Mouse (Mus musculus) cerebellum, adult 2 months (tissue): Measurements from ENCODE around the gene Tmem186. TPM values are rescaled to one million over a fixed set of nuclear protein-coding genes. Genes with fewer than 3 reads are reported as not detected.

Source experiments
- DNase-seq, 2 experiments: peaks; one replicate each; pipeline ENCODE4 v3.0.0; 2021
- H3K27ac ChIP-seq: fragments of 200-500 bp; 2 replicates; pipeline ENCODE4 v1.5.1; 2012; ENCODE audit warnings: low read length, control low read depth, inconsistent platforms; ENCODE audit not compliant: insufficient read depth
- H3K27me3 ChIP-seq: fragments of 200-500 bp; 2 replicates; pipeline ENCODE4 v1.6.1; 2012; ENCODE audit warnings: inconsistent platforms, mild to moderate bottlenecking, low read length, moderate library complexity; ENCODE audit not compliant: control insufficient read depth, insufficient read depth
- H3K4me1 ChIP-seq: fragments of 200-500 bp; 2 replicates; pipeline ENCODE4 v1.6.1; 2011; ENCODE audit warnings: low read length; ENCODE audit not compliant: control insufficient read depth, insufficient read depth
- H3K4me3 ChIP-seq: fragments of 200-500 bp; replicated peaks from 2 replicates; pipeline ENCODE3; 2011; ENCODE audit warnings: mild to moderate bottlenecking, low read depth, low read length, control low read depth; ENCODE audit not compliant: insufficient read depth
- CTCF ChIP-seq: fragments of 200-500 bp; IDR thresholded peaks from 2 replicates; pipeline ENCODE4 v1.5.1; 2011; ENCODE audit warnings: low read depth, mild to moderate bottlenecking, control low read depth, low read length, moderate library complexity, borderline replicate concordance; ENCODE audit not compliant: insufficient read depth
- POLR2A ChIP-seq: fragments of 200-500 bp; IDR thresholded peaks from 2 replicates; pipeline ENCODE4 v1.6.1; 2011; ENCODE audit warnings: low read length, control low read depth, borderline replicate concordance; ENCODE audit not compliant: insufficient read depth
- WGBS: fragments of 180-500 bp; shearing (Covaris S2); methylation state at CpG from one replicate; pipeline ENCODE4 v1.1.7; 2018; 5-methylcytosine and 5-hydroxymethylcytosine counted together
- polyA plus RNA-seq: library from polyadenylated mRNA; depleted of rRNA; stranded (reverse); fragments of >200 nt; gene quantifications from 2 replicates; pipeline ENCODE4 v1.2.3, GENCODE M21; 2012

The Tmem186 gene
- polyA plus RNA-seq, 1 experiment: 19.0 TPM

DNA sequence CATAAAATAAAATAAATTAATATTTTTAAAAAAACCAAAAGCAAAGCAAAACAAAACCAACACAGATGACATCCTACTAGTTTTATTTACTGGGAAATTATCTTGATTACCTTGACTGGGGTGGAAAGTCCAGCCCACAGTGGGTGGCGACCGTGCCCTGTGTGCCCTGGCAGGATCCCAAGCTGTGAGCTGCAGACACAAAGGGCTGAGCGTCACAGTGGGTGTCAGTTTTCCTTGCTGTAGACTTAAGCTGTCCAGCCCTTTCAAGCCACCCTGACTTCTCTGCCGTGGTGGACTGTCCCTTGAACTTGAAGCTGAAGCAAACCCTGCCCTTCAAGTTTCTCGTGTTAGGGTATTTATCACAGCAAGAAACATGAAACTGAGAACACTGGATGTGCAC lies 40.5 kb upstream of the Tmem186 start:
- no peaks in the 10 kb centered on the region; the same call in 1 of the 2 replicates for H3K4me1 ChIP-seq
- WGBS: 32% methylated on average over 5 of the region's 5 CpGs
- H3K4me3 ChIP-seq: no peak overlapping the region
- H3K27me3 ChIP-seq: no peaks in the 10 kb centered on the region
- no peak overlapping the region for H3K27ac ChIP-seq
- TF ChIP-seq POLR2A (no peak), CTCF (no peak)
- no peak for DNase-seq

DNA sequence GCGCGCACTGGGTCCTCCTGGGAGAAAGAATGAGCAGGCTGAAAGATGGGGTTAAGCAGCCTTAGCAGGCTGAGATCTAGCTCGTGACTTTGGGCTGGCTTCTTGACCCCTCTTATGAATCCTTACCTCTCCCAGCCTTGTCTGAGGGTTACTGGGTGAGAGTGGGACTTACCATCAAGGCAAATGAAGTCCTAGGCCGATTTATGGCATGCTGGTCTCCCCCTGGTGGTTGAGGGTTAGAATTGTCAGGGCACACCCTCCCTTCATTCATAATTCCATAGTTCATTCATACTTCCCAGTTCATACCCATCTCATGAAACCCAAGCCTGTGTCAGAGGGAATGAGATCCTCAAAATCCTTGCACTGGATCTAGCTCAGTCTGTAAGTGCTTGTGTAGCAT lies 39.3 kb upstream of the Tmem186 start:
- no peaks in the 10 kb centered on the region for H3K27me3 ChIP-seq
- TF ChIP-seq CTCF: peak; percentile 82
- no peak for TF ChIP-seq POLR2A
- H3K27ac ChIP-seq: no peak overlapping the region
- 56% methylated on average over 4 of the region's 4 CpGs for WGBS
- no peaks in the 10 kb centered on the region; the same call in 1 of the 2 replicates for H3K4me1 ChIP-seq
- DNase-seq: peak in 1 of 2 experiments; percentile 47
- H3K4me3 ChIP-seq: no peak overlapping the region

DNA sequence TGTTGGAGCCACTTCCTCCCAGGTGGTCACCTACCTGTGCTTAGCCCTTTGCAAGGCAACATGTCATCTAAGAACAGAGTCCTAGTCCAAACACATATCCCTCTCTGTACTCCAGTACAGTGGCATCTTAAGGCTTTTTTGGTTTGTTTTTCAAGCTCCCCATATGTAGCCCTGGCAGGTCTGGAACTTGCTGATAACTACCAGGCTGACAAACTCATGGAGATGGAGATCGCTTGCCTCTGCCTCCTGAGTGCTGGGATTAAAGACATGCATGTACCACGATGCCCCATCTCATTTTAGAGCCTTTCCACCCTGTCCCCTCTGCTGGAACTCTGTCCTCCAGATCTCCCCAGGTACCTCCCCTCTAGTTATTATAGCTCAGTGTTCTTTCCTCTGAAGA lies 38.7 kb upstream of the Tmem186 start:
- H3K27ac ChIP-seq: no peak overlapping the region
- no peak overlapping the region for H3K4me3 ChIP-seq
- H3K4me1 ChIP-seq: no peaks in the 10 kb centered on the region; the same call in 1 of the 2 replicates
- DNase-seq: no peak
- TF ChIP-seq POLR2A (no peak), CTCF (no peak)
- H3K27me3 ChIP-seq: no peaks in the 10 kb centered on the region
- WGBS: 73% methylated on average over 2 of the region's 2 CpGs

DNA sequence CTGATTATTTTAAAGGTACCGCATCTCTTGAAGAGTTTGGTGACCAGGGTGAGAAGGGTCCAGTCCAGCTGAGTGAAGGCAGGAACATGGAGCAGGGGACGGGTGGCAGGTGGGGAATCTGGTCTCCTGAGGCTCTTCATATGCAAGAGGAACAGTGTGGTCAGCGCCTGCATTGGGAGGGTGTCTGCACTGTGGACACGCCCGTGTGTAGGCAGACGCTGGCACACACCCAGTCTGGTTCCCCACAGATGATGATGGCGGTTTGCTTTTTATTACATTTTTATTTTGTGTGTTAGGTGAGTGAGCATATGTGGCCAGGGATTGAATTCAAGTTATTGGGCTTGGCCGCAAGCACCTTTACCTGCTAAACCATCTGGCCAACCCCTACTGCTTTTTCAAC lies 38.0 kb upstream of the Tmem186 start:
- 74% methylated on average over 8 of the region's 8 CpGs for WGBS
- no peaks in the 10 kb centered on the region for H3K27me3 ChIP-seq
- no peak overlapping the region for H3K4me3 ChIP-seq
- no peak overlapping the region for H3K27ac ChIP-seq
- no peaks in the 10 kb centered on the region; the same call in 1 of the 2 replicates for H3K4me1 ChIP-seq
- DNase-seq: no peak
- TF ChIP-seq POLR2A (no peak), CTCF (no peak)

DNA sequence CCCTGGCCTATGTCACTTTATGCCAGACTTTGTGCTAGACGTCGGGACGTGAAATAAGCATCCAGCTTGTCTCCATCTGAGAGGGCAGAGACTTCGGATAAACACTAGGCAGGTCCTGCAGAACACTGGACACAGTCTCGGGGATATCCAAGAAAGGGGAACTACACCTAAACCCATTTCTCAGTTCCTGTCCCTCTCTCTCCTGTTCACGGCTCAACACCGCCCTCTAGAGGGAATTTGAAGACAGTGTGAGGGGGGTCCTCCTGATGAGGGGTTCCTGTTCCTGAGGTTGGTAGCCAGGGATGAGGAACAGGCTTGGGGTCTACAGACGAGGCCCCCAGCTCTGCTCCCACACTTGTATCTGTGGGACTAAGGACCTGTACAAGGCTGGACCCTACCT lies 36.7 kb upstream of the Tmem186 start:
- Histone ChIP-seq H3K27me3 (no peaks in the 10 kb centered on the region), H3K27ac (no peak overlapping the region), H3K4me3 (no peak overlapping the region), H3K4me1 (no peaks in the 10 kb centered on the region; the same call in 1 of the 2 replicates)
- 8% methylated on average over 8 of the region's 8 CpGs for WGBS
- peak in 1 of 2 experiments; percentile 36 for DNase-seq
- TF ChIP-seq POLR2A (no peak), CTCF (peak; percentile 70; the same call in 1 of the 2 replicates)

DNA sequence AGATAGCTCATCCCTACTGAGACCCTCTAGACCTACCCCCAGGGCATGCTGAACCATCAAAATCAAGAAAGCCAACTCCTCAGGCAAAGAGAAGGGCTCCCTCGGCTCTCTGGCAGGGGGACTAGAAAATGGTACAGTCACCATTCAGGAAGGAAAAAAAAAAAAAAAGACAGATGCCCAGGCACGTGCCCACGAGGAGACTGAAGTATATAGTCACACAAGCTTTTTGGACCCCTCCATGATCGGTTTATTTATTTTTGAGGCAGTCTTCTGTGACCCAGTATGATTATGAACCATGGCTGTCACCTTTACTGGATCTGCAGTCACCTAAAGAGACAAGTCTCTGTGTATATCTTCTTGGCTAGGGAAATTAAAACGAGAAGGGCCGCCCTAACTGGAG lies 35.8 kb upstream of the Tmem186 start:
- WGBS: 57% methylated on average over 6 of the region's 6 CpGs
- Histone ChIP-seq H3K27me3 (no peaks in the 10 kb centered on the region), H3K4me3 (no peak overlapping the region), H3K4me1 (no peaks in the 10 kb centered on the region; the same call in 1 of the 2 replicates), H3K27ac (no peak overlapping the region)
- TF ChIP-seq CTCF (no peak), POLR2A (no peak)
- no peak for DNase-seq

DNA sequence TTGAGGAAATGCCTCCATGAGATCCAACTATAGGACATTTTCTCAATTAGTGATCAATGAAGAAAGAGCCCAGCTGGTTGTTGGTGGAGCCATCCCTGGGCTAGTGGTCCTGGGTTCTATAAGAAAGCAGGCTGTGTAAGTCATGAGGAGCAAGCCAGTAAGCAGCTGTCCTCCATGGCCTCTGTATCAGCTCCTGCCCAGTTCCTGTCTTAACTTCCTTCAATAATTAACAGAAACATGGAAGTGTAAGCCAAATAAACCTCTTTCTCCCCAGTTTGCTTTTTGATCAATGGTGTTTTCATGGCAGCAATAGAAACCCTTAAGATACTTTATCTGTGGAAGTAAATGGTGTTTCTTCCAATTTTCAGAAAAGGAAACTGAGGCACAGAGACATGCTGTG lies 35.3 kb upstream of the Tmem186 start:
- Histone ChIP-seq H3K4me3 (no peak overlapping the region), H3K27ac (no peak overlapping the region), H3K4me1 (no peaks in the 10 kb centered on the region; the same call in 1 of the 2 replicates), H3K27me3 (no peaks in the 10 kb centered on the region)
- no peak for DNase-seq
- no peak for TF ChIP-seq CTCF
- no peak for TF ChIP-seq POLR2A

DNA sequence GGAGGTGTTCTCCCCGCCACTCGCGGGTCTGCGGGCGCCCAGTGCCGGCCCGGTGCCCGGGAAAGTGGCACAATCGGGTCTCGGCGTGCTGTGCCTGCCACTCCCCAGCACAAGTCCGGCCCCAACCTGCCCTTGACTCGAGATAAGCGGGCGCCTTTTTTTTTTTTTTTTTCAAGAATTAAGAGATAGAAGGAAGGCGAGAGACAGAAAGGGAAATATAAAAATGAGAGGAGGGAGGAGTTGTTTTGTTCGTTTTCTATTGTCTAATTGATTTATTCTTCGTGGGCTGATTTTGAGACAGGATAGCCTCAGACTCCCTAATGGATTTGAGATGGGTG lies 34.8 kb upstream of the Tmem186 start:
- Histone ChIP-seq H3K4me1 (no peaks in the 10 kb centered on the region; the same call in 1 of the 2 replicates), H3K27me3 (no peaks in the 10 kb centered on the region), H3K27ac (no peak overlapping the region), H3K4me3 (peak overlapping the region; percentile 54)
- DNase-seq: no peak
- TF ChIP-seq CTCF: no peak
- no peak for TF ChIP-seq POLR2A
- WGBS: 1% methylated on average over 18 of the region's 18 CpGs
